Mouse (Mus musculus) kidney, adult 2 months (tissue): ENCODE results near the gene Prdx1. TPM values are rescaled to one million over a fixed set of nuclear protein-coding genes. Genes with fewer than 3 reads are reported as not detected.

Source experiments
- DNase-seq: peaks from one replicate; pipeline ENCODE4 v3.0.0; 2021
- H3K27ac ChIP-seq: fragments of 200-500 bp; 2 replicates; pipeline ENCODE4 v1.5.1; 2012; ENCODE audit warnings: low read depth, low read length, control low read depth, inconsistent platforms; ENCODE audit not compliant: insufficient read depth
- H3K27me3 ChIP-seq: fragments of 200-500 bp; replicated peaks from 2 replicates; pipeline ENCODE4 v1.6.1; 2012; ENCODE audit warnings: mild to moderate bottlenecking, moderate library complexity, low read length, inconsistent platforms; ENCODE audit not compliant: control insufficient read depth, insufficient read depth
- H3K36me3 ChIP-seq: fragments of 200-500 bp; 2 replicates; pipeline ENCODE4 v1.6.1; 2012; ENCODE audit warnings: mild to moderate bottlenecking, moderate library complexity, low read length, inconsistent platforms; ENCODE audit not compliant: control insufficient read depth, insufficient read depth
- H3K4me1 ChIP-seq: fragments of 200-500 bp; 2 replicates; pipeline ENCODE4 v1.6.1; 2011; ENCODE audit warnings: low read length; ENCODE audit not compliant: control insufficient read depth, insufficient read depth
- H3K4me3 ChIP-seq: fragments of 200-500 bp; 2 replicates; pipeline ENCODE4 v1.5.1; 2011; ENCODE audit warnings: mild to moderate bottlenecking, low read depth, low read length, control low read depth; ENCODE audit not compliant: insufficient read depth
- CTCF ChIP-seq: fragments of 200-500 bp; conservative IDR thresholded peaks from 2 replicates; pipeline ENCODE4 v1.5.1; 2011; ENCODE audit warnings: low read depth, mild to moderate bottlenecking, control low read depth, low read length, moderate library complexity, mixed read lengths; ENCODE audit not compliant: insufficient read depth, insufficient read length
- POLR2A ChIP-seq: fragments of 200-500 bp; IDR thresholded peaks from one replicate; pipeline ENCODE4 v1.6.1; 2011; ENCODE audit warnings: low read depth, low read length, control low read depth
- WGBS: fragments of 180-500 bp; shearing (Covaris S2); methylation state at CpG from one replicate; pipeline ENCODE4 v1.1.7; 2018; 5-methylcytosine and 5-hydroxymethylcytosine counted together
- polyA plus RNA-seq: library from polyadenylated mRNA; depleted of rRNA; stranded (reverse); fragments of >200 nt; gene quantifications from 2 replicates; pipeline ENCODE4 v1.2.3, GENCODE M21; 2012; rRNA removed

Gene Prdx1
- polyA plus RNA-seq: 282 and 478 TPM in 2 replicates

DNA sequence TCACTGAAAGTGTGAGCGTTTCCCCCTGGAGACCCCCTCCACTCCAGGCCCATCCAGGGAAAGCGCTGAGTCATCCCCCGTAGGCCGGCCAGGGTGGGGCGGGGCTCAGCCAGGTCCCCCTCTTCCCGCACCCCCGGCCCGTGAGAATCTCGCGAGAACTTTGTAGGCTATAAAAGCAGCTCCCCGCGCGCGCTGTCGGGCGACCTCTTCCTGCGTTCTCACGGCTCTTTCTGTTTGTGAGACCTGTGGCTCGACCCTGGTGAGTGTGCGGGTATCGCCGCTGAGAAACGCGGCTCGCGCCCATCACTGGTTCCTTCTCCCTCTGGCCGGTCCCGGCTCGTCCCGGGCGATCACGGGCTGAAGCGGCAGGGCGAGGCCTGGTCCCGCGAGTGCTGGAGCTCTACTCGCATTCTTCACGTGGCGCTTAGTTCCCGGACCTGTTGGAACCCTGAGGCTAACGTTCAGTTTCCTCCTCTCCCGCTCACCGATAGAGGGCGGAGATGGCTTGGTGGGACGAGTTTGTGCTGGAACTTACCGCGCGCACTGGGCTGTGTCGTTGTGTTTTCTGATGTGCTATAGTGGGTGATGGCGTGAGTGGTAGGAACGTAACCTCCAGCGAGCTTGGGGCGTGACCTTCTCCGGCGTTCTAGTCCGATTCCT, at the start of gene Prdx1:
Prdx1 (plus strand) TSS at position 143 of the 660 bp plus-strand sequence.
- WGBS: under 1% methylated on average over 56 of the region's 56 CpGs
- TF ChIP-seq POLR2A: peak; percentile 98
- TF ChIP-seq CTCF: peak; percentile 84
- DNase-seq: peak; percentile 96
- Histone ChIP-seq H3K4me1 (peaks cover 15% of the 10 kb centered on the region; the same call in 1 of the 2 replicates), H3K4me3 (peak within 1 kb of the TSS; percentile 81), H3K27ac (peak within 1 kb of the TSS; percentile 99), H3K27me3 (no peaks in the 10 kb centered on the region), H3K36me3 (peaks cover 12% of the 10 kb centered on the region; the same call in 1 of the 2 replicates)

DNA sequence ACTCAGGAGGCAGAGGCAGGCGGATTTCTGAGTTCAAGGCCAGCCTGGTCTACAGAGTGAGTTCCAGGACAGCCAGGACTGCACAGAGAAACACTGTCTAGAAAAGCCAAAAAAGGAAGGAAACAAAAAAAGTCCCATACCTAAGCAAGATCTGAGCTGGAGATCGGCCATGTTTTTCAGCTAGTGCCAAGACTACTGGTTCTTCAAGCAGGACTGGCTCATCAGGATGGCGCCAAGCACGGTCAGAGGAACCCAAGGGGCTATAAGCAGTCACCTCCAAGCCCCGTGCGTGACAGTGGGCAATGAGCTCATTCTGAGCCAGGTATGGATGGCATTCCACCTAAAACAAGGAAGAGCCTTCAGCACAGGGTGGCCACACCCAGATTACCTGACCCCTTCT, 46.5 kb upstream of the Prdx1 start:
- Histone ChIP-seq H3K27ac (no peak overlapping the region), H3K4me3 (no peak overlapping the region), H3K4me1 (no peaks in the 10 kb centered on the region), H3K27me3 (no peaks in the 10 kb centered on the region), H3K36me3 (peaks cover 28% of the 10 kb centered on the region)
- TF ChIP-seq CTCF: no peak
- no peak for TF ChIP-seq POLR2A
- WGBS: 88% methylated on average over 6 of the region's 6 CpGs
- DNase-seq: no peak

DNA sequence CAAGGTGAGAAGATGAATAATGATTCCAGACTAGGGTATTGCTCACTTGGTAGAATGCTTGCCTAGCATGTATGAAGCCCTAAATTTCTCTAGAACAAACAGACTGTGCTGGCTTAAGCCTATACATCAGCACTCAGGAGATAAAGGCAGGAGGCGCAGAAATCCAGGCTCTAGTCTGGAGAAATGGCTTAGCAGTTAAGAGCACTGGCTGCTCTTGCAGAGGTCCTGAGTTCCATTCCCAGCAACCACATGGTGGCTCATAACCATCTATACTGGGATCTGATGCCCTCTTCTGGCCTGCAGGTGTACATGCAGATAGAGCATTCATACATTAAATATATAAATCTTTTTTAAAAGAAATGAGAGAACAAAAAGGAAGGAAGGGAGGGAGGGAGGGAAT, 43.3 kb upstream of the Prdx1 start:
- Histone ChIP-seq H3K4me3 (no peak overlapping the region), H3K36me3 (peaks cover 25% of the 10 kb centered on the region), H3K27ac (no peak overlapping the region), H3K4me1 (peaks cover 9% of the 10 kb centered on the region), H3K27me3 (no peaks in the 10 kb centered on the region)
- no peak for DNase-seq
- WGBS: 100% methylated on average over 1 of the region's 1 CpGs
- TF ChIP-seq POLR2A (no peak), CTCF (0 out of 2 replicates have a peak, but pooled peaks have one; percentile 9)

DNA sequence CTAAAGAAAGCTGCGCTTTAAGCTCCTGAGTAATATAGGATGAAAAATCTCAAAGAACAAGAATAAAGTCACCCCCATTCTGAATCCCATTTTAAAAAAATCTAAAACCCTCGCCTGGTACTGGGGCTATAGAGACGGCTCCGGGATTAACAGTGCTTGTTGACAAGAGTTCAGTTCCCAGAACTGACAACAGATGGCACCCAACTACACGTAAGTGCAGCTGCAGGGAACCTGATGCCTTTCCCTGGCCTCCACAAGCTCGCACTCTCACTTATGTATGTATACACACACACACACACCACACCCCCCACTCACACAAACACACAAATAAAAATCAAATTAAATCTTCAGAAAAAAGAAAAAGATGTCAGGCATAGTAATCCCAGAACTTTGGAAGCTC, 41.0 kb upstream of the Prdx1 start:
- peak; percentile 52 for DNase-seq
- H3K4me3 ChIP-seq: no peak overlapping the region
- H3K27ac ChIP-seq: no peak overlapping the region
- peaks cover 18% of the 10 kb centered on the region for H3K36me3 ChIP-seq
- no peaks in the 10 kb centered on the region for H3K27me3 ChIP-seq
- WGBS: 26% methylated on average over 6 of the region's 6 CpGs
- TF ChIP-seq CTCF (peak; percentile 78), POLR2A (no peak)
- H3K4me1 ChIP-seq: peaks cover 16% of the 10 kb centered on the region

DNA sequence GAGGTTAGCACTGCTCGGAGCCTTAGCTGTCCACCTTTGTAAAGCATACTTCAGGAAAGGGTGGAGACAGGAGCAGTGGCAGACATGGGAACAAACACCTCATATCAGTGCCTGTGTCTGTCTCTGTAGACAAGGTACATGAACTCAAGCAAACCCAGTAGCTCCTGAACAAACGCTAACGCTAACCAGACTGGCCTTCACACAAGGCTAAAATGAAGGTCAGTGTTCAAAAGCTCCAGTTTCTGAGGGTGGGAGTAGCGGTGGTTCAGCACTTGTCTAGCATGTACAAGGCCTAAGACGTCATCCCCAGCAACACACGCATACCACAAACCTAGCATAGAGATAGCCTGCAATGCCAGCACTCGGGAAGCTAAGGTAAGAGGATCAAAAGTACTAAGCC, 39.7 kb upstream of the Prdx1 start:
- no peak overlapping the region for H3K4me3 ChIP-seq
- 43% methylated on average over 7 of the region's 7 CpGs for WGBS
- DNase-seq: no peak
- peaks cover 13% of the 10 kb centered on the region for H3K36me3 ChIP-seq
- TF ChIP-seq POLR2A (no peak), CTCF (no peak)
- no peaks in the 10 kb centered on the region for H3K27me3 ChIP-seq
- 0 out of 2 replicates have a peak overlapping the region, but pooled peaks have one; percentile 1 for H3K27ac ChIP-seq
- H3K4me1 ChIP-seq: peaks cover 18% of the 10 kb centered on the region

DNA sequence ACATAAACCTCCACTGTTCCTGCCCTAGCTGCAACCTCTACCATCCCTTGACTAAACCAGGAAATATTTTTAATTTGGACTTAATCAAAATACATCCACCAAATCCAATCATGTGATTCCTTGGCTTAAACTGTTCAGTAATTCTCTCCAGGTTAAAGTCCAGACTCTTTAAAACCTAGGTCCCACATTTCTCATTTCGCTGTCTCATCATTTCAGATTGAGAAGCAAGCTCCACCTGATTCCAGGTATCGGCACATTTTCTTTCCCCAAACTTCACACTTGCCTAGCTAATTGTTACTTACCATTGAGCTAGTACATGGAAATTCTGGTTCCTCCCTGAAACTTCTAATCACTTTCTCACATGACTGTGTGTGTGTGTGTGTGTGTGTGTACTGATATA, 35.9 kb upstream of the Prdx1 start:
- DNase-seq: peak; percentile 86
- H3K27me3 ChIP-seq: no peaks in the 10 kb centered on the region

DNA sequence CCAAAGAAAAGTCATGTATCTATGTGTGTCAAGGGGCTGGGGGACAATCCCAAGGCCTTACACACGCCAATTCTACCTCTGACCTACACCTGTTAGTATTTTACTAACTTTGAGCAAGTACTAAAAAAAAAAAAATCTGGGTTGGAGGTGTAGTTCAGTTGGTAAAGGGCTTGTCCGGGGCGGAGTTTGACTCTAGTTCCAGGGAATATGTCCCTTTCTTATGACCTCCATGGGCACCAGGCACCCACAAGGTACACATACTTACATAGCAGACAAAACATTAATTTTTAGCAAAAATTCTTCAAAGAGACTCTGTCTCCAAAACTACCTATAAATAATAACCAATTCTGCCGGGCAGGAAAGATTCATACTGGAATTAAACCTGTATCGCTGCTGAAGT, 35.0 kb upstream of the Prdx1 start:
- peak; percentile 57 for DNase-seq
- Histone ChIP-seq H3K4me3 (peak overlapping the region; percentile 76), H3K27me3 (no peaks in the 10 kb centered on the region), H3K27ac (peak overlapping the region; percentile 91), H3K4me1 (peaks cover 32% of the 10 kb centered on the region), H3K36me3 (peaks cover 2% of the 10 kb centered on the region; the same call in 1 of the 2 replicates)
- no peak for TF ChIP-seq CTCF
- TF ChIP-seq POLR2A: no peak
- WGBS: 11% methylated on average over 5 of the region's 5 CpGs

More for the DNA sequence above, 35.9 kb upstream of the Prdx1 start:
- WGBS: 55% methylated on average over 2 of the region's 2 CpGs
- H3K4me3 ChIP-seq: peak overlapping the region; percentile 76
- H3K36me3 ChIP-seq: peaks cover 4% of the 10 kb centered on the region; the same call in 1 of the 2 replicates
- peak overlapping the region; percentile 91 for H3K27ac ChIP-seq
- TF ChIP-seq POLR2A: no peak
- peaks cover 26% of the 10 kb centered on the region for H3K4me1 ChIP-seq
